In the genomic region with DNA sequence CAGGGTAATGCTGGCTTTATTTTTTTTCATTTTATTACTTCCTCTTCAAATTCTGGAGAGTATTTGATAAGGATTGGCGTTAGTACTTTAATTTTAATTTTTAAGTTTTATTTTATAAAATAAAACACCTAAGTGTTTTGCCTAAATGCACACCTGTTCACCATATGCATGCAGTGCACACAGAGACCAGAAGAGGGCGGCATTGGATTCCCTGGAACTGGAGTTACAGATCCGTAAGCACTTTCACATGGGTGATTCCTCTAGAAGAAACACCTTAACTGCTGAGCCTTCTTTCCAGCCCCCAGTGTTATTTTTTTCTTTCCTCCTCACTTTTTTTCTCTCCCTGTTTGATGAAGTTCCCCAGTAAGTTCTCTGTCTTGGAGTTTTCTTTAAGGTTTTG, we compare ENCODE assay signal across 9 mouse cellular contexts. TPM values are rescaled to one million over a fixed set of nuclear protein-coding genes. Genes with fewer than 3 reads are reported as not detected.
A peak's percentile ranks its signal among the peaks of the same experiment; 100 is the strongest.
DNase-seq lines count a peak whose midpoint lies in the region; TF ChIP-seq lines count a peak whose summit lies in the region.
"Had no signal": no experiment of that assay in that cellular context is flagged by ENCODE, and none has a peak within 500 bp of the region (broad histone marks: within the 10 kb centered on the region; RNA-seq: fewer than 3 reads in every experiment).

No protein-coding gene starts in this region.

- no peaks in the 10 kb centered on the region for H3K36me3 ChIP-seq in limb, embryonic 10.5 days

- H3K27ac ChIP-seq in limb, embryonic 10.5 days = no peak overlapping the region

- no peak overlapping the region for H3K4me3 ChIP-seq in limb, embryonic 10.5 days

- no peak for TF ChIP-seq POLR2A in brain, embryonic 14.5 days (IDR thresholded peaks at IDR 0.05; ENCODE audit: borderline replicate concordance, extremely low read depth, insufficient read depth, insufficient read length, poor library complexity, severe bottlenecking)

- peak; percentile 2 for DNase-seq in cerebellum, postnatal 10 days
- DNase-seq in cerebellum, adult 11 months = no peak
- peak; percentile 5 for DNase-seq in lung, postnatal 14 days
- DNase-seq in lung, postnatal 25 days (ENCODE audit: low spot score) = no peak
- DNase-seq in brain, embryonic 14.5 days (ENCODE audit: low read depth) = no peak
- DNase-seq in limb, embryonic 10.5 days (ENCODE audit: low spot score) = peak; percentile 33
- DNase-seq in left cerebral cortex, postnatal 36 days (ENCODE audit: low spot score in 2 of 2) = no peak
- no peak for DNase-seq in neural tube, embryonic 10.5 days (ENCODE audit: extremely low spot score, low spot score)

- H3K4me1 ChIP-seq in limb, embryonic 10.5 days = no peaks in the 10 kb centered on the region

- TF ChIP-seq CTCF in brain, embryonic 14.5 days (IDR thresholded peaks at IDR 0.05; ENCODE audit: borderline replicate concordance, extremely low read depth, insufficient read depth, insufficient read length) = 0 out of 2 replicates have a peak, but pooled peaks have one; percentile 4

- no peaks in the 10 kb centered on the region for H3K9me3 ChIP-seq in limb, embryonic 10.5 days (replicated peaks)

- intact Hi-C loops in left cerebral cortex, postnatal 36 days (cut with DNase I) = no loop called here

- H3K27me3 ChIP-seq in limb, embryonic 10.5 days (ENCODE audit: low read depth, poor library complexity, severe bottlenecking) = no peaks in the 10 kb centered on the region

- 22% methylated on average over 3 of the region's 3 CpGs for WGBS in limb, embryonic 10.5 days

RNA-seq across cellular contexts. Expression of a gene that starts 9.7 kb away (rescaled TPM):
- polyA plus RNA-seq in brain, embryonic 14.5 days (2012; rRNA removed) = 0.08 TPM in 1 of 2 replicates, not detected in the other
- polyA plus RNA-seq in limb, embryonic 10.5 days (2016; fragmentation: Nextera tagmentation; extraction: Ambion mirVana) = not detected in 2 replicates
- not detected for total RNA-seq in left cerebral cortex, postnatal 36 days (2021)
- total RNA-seq: heart, adult 18-20 months had no signal

RNA-seq across cellular contexts. Expression of a gene that starts 20.6 kb away (rescaled TPM):
- polyA plus RNA-seq in brain, embryonic 14.5 days (2012; rRNA removed) = 0.04 and 0.05 TPM in 2 replicates
- polyA plus RNA-seq in limb, embryonic 10.5 days (2016; fragmentation: Nextera tagmentation; extraction: Ambion mirVana) = 0.13 and 0.14 TPM in 2 replicates
- not detected for total RNA-seq in left cerebral cortex, postnatal 36 days (2021)
- total RNA-seq: heart, adult 18-20 months had no signal

RNA-seq across cellular contexts. Expression of a gene that starts 24.2 kb away (rescaled TPM):
- not detected in 2 replicates for polyA plus RNA-seq in brain, embryonic 14.5 days (2012; rRNA removed)
- not detected in 2 replicates for polyA plus RNA-seq in limb, embryonic 10.5 days (2016; fragmentation: Nextera tagmentation; extraction: Ambion mirVana)
- total RNA-seq in left cerebral cortex, postnatal 36 days (2021) = not detected
- total RNA-seq: heart, adult 18-20 months had no signal

RNA-seq across cellular contexts. Expression of a gene that starts 34.7 kb away (rescaled TPM):
- not detected in 2 replicates for polyA plus RNA-seq in brain, embryonic 14.5 days (2012; rRNA removed)
- polyA plus RNA-seq in limb, embryonic 10.5 days (2016; fragmentation: Nextera tagmentation; extraction: Ambion mirVana) = not detected in 2 replicates
- not detected for total RNA-seq in left cerebral cortex, postnatal 36 days (2021)
- total RNA-seq: heart, adult 18-20 months had no signal

RNA-seq across cellular contexts. Expression of a gene that starts 51.1 kb away (rescaled TPM):
- polyA plus RNA-seq in brain, embryonic 14.5 days (2012; rRNA removed) = not detected in 2 replicates
- polyA plus RNA-seq in limb, embryonic 10.5 days (2016; fragmentation: Nextera tagmentation; extraction: Ambion mirVana) = not detected in 2 replicates
- not detected for total RNA-seq in left cerebral cortex, postnatal 36 days (2021)
- total RNA-seq: heart, adult 18-20 months had no signal

Comparison
In these comparisons a context has a peak if more than half of its experiments do, and no peak if none do; other contexts are left out.
1. DNase-seq: peak in cerebellum, postnatal 10 days (2 of 2), lung, postnatal 14 days (single experiment) and limb, embryonic 10.5 days (single experiment); none in cerebellum, adult 11 months (single experiment), lung, postnatal 25 days (single experiment), brain, embryonic 14.5 days (single experiment), left cerebral cortex, postnatal 36 days (0 of 2) and neural tube, embryonic 10.5 days (single experiment).